Mouse (Mus musculus) forebrain, embryonic 14.5 days (tissue): ENCODE measurements at regions not wholly inside any gene's neighbourhood (a gene's known extent, or its start where the extent isn't known, plus 50 kb on each side); places are given as distances from the start of the nearest gene placed in this dataset.

Source experiments
- ATAC-seq: fragments of 200-750 bp; cut with Nextera tagmentation; 2 replicates; pipeline ENCODE4 v1.8.0; 2017; ENCODE audit warnings: mild to moderate bottlenecking, moderate library complexity
- DNase-seq: peaks from one replicate; pipeline ENCODE4 v3.0.0-alpha.2; 2015; ENCODE audit warnings: low spot score
- H3K27ac ChIP-seq: fragments of 300-500 bp; sonication (generic); 2 replicates; pipeline ENCODE4 v1.5.1; 2014; ENCODE audit warnings: low read depth, mild to moderate bottlenecking, control low read depth, low read length, moderate library complexity
- H3K27me3 ChIP-seq: fragments of 300-500 bp; sonication (generic); replicated peaks from 2 replicates; pipeline ENCODE4 v1.6.1; 2014; ENCODE audit warnings: low read length, control low read depth, mixed read lengths; ENCODE audit not compliant: control insufficient read depth, insufficient read depth
- H3K36me3 ChIP-seq: fragments of 300-500 bp; sonication (generic); 2 replicates; pipeline ENCODE4 v1.6.1; 2014; ENCODE audit warnings: low read length, control low read depth; ENCODE audit not compliant: control insufficient read depth, insufficient read depth
- H3K4me1 ChIP-seq: fragments of 300-500 bp; sonication (generic); 2 replicates; pipeline ENCODE4 v1.6.1; 2014; ENCODE audit warnings: antibody characterized with exemption, low read length, control low read depth; ENCODE audit not compliant: control insufficient read depth, insufficient read depth
- H3K4me2 ChIP-seq: fragments of 300-500 bp; sonication (generic); 2 replicates; pipeline ENCODE4 v1.6.1; 2014; ENCODE audit warnings: mild to moderate bottlenecking, control low read depth, low read length
- H3K4me3 ChIP-seq: fragments of 300-500 bp; sonication (generic); 2 replicates; pipeline ENCODE4 v1.5.1; 2014; ENCODE audit warnings: low read depth, low read length, control low read depth
- H3K9ac ChIP-seq: fragments of 300-500 bp; sonication (generic); 2 replicates; pipeline ENCODE4 v1.6.1; 2014; ENCODE audit warnings: mild to moderate bottlenecking, low read length, control low read depth, moderate library complexity
- H3K9me3 ChIP-seq: fragments of 300-500 bp; sonication (generic); replicated peaks from 2 replicates; pipeline ENCODE4 v1.6.1; 2016; ENCODE audit warnings: low read length, control low read depth, mixed read lengths; ENCODE audit not compliant: control insufficient read depth
- WGBS: fragments of 180-500 bp; shearing (Covaris S2); extraction: QIAGEN DNeasy Blood & Tissue Kit; methylation state at CpG from one replicate; pipeline ENCODE4 v1.1.7; 2014; 5-methylcytosine and 5-hydroxymethylcytosine counted together

DNA sequence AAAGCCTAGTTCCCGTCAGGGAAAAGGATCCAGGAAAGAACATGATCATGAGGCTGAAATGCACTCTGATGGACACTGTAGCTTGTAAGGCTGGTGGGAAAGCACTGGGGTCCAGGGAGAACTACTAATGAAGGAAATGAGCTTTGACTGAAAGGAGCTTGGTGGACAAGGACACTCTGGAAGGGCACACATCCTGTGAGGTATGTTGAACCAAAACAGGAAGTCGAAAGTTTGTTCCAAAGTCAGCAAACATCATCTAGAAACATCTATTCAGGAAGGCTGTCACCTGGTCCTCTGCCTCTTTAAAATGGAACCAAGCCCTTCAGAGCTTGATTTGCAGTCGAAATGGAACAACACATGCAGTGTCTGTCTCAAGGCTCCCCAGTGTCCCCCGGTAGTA lies 143.1 kb downstream of the Hlx start:
- Histone ChIP-seq H3K4me3 (no peak overlapping the region), H3K4me1 (no peaks in the 10 kb centered on the region), H3K4me2 (no peak overlapping the region), H3K27ac (no peak overlapping the region), H3K36me3 (no peaks in the 10 kb centered on the region), H3K9ac (no peak overlapping the region), H3K27me3 (no peaks in the 10 kb centered on the region), H3K9me3 (no peaks in the 10 kb centered on the region)
- no peak for DNase-seq
- WGBS, result 83% methylated on average over 4 of the region's 4 CpGs
- no peak for ATAC-seq

DNA sequence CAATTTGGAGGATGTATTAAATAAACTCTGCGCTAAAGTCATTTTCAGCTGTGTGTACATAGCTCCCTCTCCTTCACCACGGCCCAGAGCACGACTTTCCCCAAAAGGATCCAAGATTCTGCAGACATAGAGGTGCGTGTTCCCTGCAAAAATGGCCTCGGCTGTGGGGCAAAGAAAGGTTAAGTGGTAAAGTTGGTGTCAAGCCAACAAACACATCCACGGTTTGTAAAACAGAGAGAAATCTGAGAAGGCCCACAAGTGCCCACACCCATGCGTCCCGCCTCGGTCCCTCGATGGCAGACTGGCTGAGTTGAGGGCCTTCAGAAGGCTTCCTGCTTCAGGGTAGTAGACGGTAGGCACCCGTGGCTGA lies 147.9 kb downstream of the Hlx start:
- WGBS, result 92% methylated on average over 12 of the region's 12 CpGs
- no peak overlapping the region for H3K4me2 ChIP-seq
- no peaks in the 10 kb centered on the region for H3K27me3 ChIP-seq
- no peak overlapping the region for H3K9ac ChIP-seq
- H3K9me3 ChIP-seq, result no peaks in the 10 kb centered on the region
- H3K4me1 ChIP-seq, result no peaks in the 10 kb centered on the region
- no peak for ATAC-seq
- H3K27ac ChIP-seq, result no peak overlapping the region
- DNase-seq, result no peak
- H3K36me3 ChIP-seq, result no peaks in the 10 kb centered on the region
- H3K4me3 ChIP-seq, result no peak overlapping the region

GRCm38 (mm10) chr1:184583751-184584504 lies 148.5 kb downstream of the Hlx start:
- no peak for DNase-seq
- H3K27me3 ChIP-seq, result no peaks in the 10 kb centered on the region

DNA sequence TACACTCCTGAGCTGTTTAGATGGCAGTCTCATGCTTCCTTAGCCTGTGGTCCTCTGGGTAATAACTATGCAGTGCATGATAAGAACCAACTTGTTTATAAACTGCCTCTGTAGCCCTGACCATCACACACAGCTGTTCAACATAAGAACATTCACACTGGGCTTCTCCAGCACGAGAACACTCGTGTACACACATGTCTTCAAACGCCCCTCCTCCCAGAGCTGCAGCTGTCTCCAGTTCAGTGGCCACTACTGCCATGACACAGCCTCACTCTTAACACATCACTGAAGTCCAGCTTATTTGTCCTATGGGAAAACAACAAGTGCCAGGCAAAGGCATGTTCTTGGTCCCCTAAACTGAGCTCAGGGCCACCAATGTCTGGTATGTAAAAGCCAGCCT lies 152.9 kb downstream of the Hlx start:
- H3K9ac ChIP-seq, result no peak overlapping the region
- H3K4me2 ChIP-seq, result no peak overlapping the region
- WGBS, result 89% methylated on average over 3 of the region's 3 CpGs
- DNase-seq (no peak), ATAC-seq (no peak)
- no peaks in the 10 kb centered on the region for H3K36me3 ChIP-seq
- no peaks in the 10 kb centered on the region for H3K27me3 ChIP-seq
- no peak overlapping the region for H3K27ac ChIP-seq
- H3K4me3 ChIP-seq, result no peak overlapping the region
- H3K4me1 ChIP-seq, result no peaks in the 10 kb centered on the region
- H3K9me3 ChIP-seq, result no peaks in the 10 kb centered on the region; the same call in 1 of the 2 replicates

More at GRCm38 (mm10) chr1:184583751-184584504, 148.5 kb downstream of the Hlx start:
- WGBS, result 88% methylated on average over 6 of the region's 6 CpGs
- H3K4me2 ChIP-seq, result no peak overlapping the region
- H3K9ac ChIP-seq, result no peak overlapping the region
- H3K36me3 ChIP-seq, result no peaks in the 10 kb centered on the region
- H3K4me1 ChIP-seq, result no peaks in the 10 kb centered on the region
- no peaks in the 10 kb centered on the region for H3K9me3 ChIP-seq
- no peak overlapping the region for H3K4me3 ChIP-seq
- no peak overlapping the region for H3K27ac ChIP-seq
- ATAC-seq, result no peak

GRCm38 (mm10) chr1:184576527-184576926 lies 155.9 kb downstream of the Hlx start:
- H3K36me3 ChIP-seq, result no peaks in the 10 kb centered on the region
- ATAC-seq (no peak), DNase-seq (no peak)
- no peak overlapping the region for H3K4me2 ChIP-seq
- H3K9me3 ChIP-seq, result no peaks in the 10 kb centered on the region; the same call in 1 of the 2 replicates
- no peak overlapping the region for H3K9ac ChIP-seq
- H3K4me1 ChIP-seq, result no peaks in the 10 kb centered on the region
- no peaks in the 10 kb centered on the region for H3K27me3 ChIP-seq
- no peak overlapping the region for H3K27ac ChIP-seq
- H3K4me3 ChIP-seq, result no peak overlapping the region
- 85% methylated on average over 7 of the region's 7 CpGs for WGBS

DNA sequence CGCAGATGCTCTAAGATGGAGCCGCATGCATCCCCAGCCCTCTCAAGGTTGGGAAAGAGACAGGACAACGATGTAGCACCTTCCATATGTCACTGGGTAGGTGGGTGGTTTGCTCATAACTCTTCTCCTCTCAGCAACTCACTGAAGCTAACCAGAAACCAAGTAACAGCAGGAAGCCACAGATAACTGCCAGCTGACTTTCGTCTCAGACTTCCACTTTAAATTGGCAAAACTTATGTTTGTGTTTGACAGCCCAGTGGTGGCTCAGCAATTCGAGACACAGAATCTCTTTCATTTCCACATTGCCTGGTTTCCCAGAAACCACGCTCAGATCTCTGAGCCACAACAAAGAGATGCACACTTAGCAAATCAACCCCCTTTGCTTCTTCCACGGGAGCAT lies 159.1 kb downstream of the Hlx start:
- 80% methylated on average over 7 of the region's 7 CpGs for WGBS
- Histone ChIP-seq H3K27ac (no peak overlapping the region), H3K4me1 (no peaks in the 10 kb centered on the region), H3K4me3 (no peak overlapping the region), H3K36me3 (no peaks in the 10 kb centered on the region), H3K4me2 (no peak overlapping the region), H3K27me3 (no peaks in the 10 kb centered on the region), H3K9ac (no peak overlapping the region), H3K9me3 (no peaks in the 10 kb centered on the region; the same call in 1 of the 2 replicates)
- ATAC-seq, result no peak
- no peak for DNase-seq

- Histone ChIP-seq H3K4me2 (no peak overlapping the region), H3K27me3 (no peaks in the 10 kb centered on the region), H3K9me3 (no peaks in the 10 kb centered on the region), H3K4me1 (no peaks in the 10 kb centered on the region), H3K4me3 (no peak overlapping the region), H3K36me3 (no peaks in the 10 kb centered on the region), H3K27ac (no peak overlapping the region), H3K9ac (no peak overlapping the region)
- 87% methylated on average over 5 of the region's 5 CpGs for WGBS
- DNase-seq (no peak), ATAC-seq (no peak)
Measured at GRCm38 (mm10) chr1:184570681-184571080, 161.7 kb downstream of the Hlx start.

DNA sequence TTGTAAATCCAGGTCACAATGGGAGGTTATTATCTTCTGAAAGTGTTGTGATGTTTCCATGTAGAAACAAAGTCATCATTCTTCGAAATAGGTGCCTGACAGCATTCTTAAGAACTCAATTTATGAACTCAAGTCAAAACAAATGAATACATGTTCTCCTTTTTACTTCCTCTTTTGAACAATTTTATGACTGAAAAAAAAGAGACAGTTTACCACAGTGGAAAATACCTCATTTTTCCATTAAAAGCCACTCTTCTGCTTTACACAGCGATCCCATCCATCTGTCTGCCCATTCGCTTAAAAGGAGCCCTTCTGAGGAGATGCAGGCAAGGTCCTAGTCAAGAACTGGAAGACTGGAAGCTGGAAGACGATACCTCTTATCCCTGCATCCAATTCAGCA lies 169.5 kb downstream of the Hlx start:
- H3K4me3 ChIP-seq, result no peak overlapping the region
- DNase-seq (no peak), ATAC-seq (no peak)
- H3K4me1 ChIP-seq, result no peaks in the 10 kb centered on the region
- no peak overlapping the region for H3K4me2 ChIP-seq
- no peaks in the 10 kb centered on the region for H3K36me3 ChIP-seq
- H3K27me3 ChIP-seq, result no peaks in the 10 kb centered on the region
- no peak overlapping the region for H3K9ac ChIP-seq
- 88% methylated on average over 4 of the region's 4 CpGs for WGBS
- no peak overlapping the region for H3K27ac ChIP-seq
- H3K9me3 ChIP-seq, result no peaks in the 10 kb centered on the region

DNA sequence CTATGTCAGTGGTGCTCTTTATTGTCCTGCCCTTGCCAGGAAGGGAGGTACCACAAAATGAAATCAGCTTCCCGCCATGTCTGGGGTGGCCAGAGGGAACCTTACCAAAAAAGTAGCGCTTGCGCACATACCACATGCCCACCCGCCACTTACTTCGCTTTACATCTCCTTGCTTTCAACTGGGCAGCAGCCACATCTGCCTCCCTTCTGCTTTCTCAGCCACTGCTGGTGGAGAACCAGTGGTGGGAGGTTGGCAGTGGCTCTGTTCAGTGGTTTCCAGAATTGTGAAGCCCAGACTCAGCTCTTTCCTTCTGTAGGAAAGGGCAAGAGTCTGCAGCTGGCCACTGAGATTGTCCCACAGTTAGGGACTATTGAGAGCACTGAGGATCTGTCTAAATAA lies 170.2 kb downstream of the Hlx start:
- Histone ChIP-seq H3K27ac (no peak overlapping the region), H3K9ac (no peak overlapping the region), H3K36me3 (no peaks in the 10 kb centered on the region), H3K4me3 (no peak overlapping the region), H3K27me3 (no peaks in the 10 kb centered on the region), H3K4me2 (no peak overlapping the region), H3K4me1 (no peaks in the 10 kb centered on the region), H3K9me3 (no peaks in the 10 kb centered on the region)
- ATAC-seq (no peak), DNase-seq (no peak)
- 95% methylated on average over 5 of the region's 5 CpGs for WGBS
